Mouse (Mus musculus): ENCODE results near the gene Hsp90aa1.

- TF ChIP-seq CTCF (conservative IDR thresholded peaks at IDR 0.05 in 1 of 2, IDR thresholded peaks at IDR 0.05 in 1 of 2; ENCODE audit: low read depth in 2 of 2, low read length in 2 of 2), result no peak
- no peak for TF ChIP-seq NELFE (IDR thresholded peaks at IDR 0.05; ENCODE audit: low read depth, low read length)
- no peak for TF ChIP-seq SIN3A (IDR thresholded peaks at IDR 0.05; ENCODE audit: low read length)
- no peak for TF ChIP-seq MXI1 (IDR thresholded peaks at IDR 0.05; ENCODE audit: low read depth, low read length)
- TF ChIP-seq TCF12 (IDR thresholded peaks at IDR 0.05; ENCODE audit: low read depth, low read length), result no peak
- no peak for TF ChIP-seq MAFK (IDR thresholded peaks at IDR 0.05; ENCODE audit: insufficient replicate concordance, low read length)
- no peak for TF ChIP-seq MYC (IDR thresholded peaks at IDR 0.05; ENCODE audit: low read depth, low read length)
- no peak for TF ChIP-seq E2F4 (IDR thresholded peaks at IDR 0.05; ENCODE audit: insufficient replicate concordance, low read depth, low read length)
- TF ChIP-seq MAX (IDR thresholded peaks at IDR 0.05; ENCODE audit: low read length), result no peak
- no peak for TF ChIP-seq USF1 (IDR thresholded peaks at IDR 0.05; ENCODE audit: low read depth, low read length)
- no peak for TF ChIP-seq BHLHE40 (IDR thresholded peaks at IDR 0.05; ENCODE audit: low read depth, low read length)
- TF ChIP-seq MAZ (IDR thresholded peaks at IDR 0.05; ENCODE audit: low read depth, low read length), result no peak
- TF ChIP-seq EP300 (IDR thresholded peaks at IDR 0.05; ENCODE audit: low read length), result no peak
Measured at GRCm38 (mm10) chr12:110681878-110682277, 20.6 kb downstream of the Hsp90aa1 start.

Measured in CH12.LX (cell line).